Mouse (Mus musculus) gastrocnemius, postnatal 4 days (tissue): ENCODE results near the gene Plk3. TPM values are rescaled to one million over a fixed set of nuclear protein-coding genes. Genes with fewer than 3 reads are reported as not detected.

Experiments used
- DNase-seq, 2 experiments: peaks; one replicate each; pipeline ENCODE4 v3.0.0; 2021 to 2022; ENCODE audit warnings: low spot score in 2 of 2, mixed read lengths in 2 of 2
- total RNA-seq, 2 experiments: library from RNA; stranded (reverse); gene quantifications; 2 replicates each; pipeline ENCODE4 v1.2.3; 2021

The Plk3 gene
- total RNA-seq, 2 experiments from 2014 or later: 2.3 to 3.6 TPM

DNA sequence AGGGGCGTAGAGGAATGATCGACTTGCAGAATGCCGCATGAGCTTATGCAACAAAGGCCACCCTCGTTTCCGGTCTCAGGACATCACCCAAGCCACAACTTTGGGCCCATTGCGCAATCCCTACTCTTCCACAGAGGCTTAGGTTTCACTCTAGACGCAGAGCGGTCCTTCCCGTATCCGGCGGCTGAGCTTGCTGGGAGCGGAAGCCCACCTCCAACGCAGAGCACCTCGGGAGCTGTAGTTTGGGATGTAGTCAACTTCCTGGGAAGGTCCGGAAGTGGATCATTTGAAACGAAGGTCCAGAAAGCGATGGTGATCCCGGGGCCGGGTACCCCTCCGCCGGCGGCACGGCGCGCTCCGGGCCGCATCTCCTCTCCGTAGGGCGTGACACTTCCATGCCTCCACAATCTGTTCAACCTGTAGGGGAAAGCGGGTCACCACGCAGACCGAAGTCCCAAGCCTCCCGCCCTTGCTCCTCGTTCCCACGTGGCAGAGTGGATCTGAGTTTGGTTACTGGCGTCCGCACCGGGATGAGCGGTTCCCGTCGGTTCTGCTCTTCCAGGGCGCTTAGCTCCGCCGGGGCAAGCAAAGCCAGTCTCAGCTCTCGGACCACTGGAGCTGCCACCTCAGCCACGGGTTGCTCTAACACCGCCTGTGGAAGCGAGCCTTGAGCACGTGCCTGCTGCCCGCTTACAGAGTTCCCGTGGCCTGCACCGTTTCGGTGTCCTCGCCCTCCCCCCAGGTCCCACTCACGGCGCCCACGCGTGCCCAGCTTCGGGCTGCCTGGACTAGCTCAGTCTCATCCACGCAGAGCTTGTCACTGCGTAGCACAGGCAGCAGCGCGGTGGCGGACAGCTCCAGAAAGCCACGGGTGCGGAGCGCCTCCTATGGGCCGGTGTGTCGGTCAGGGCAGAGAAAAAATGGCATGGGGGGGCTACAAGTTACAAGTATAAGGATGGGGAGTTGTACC, 13.0 kb downstream of the Plk3 start:
- peak; percentile 81 to 91 for DNase-seq

DNA sequence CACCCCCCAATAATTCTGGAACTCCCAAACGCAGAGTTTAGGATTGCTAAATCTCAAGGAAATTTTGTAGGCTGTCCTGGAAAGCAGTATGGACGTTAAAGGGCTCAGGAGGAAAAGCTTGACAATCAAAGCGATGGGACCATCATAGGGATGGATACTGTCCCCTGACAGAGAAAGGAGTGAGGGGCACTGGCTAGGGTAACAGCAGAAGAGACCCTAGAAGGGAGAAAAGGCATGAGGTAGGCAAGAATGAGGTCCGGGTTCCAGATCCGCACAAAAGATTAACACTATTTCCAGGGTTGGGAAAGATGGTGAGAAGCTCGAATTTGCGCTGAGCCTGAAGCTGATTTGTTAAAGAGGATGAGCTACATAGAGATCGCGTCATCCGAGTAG, 13.7 kb downstream of the Plk3 start:
- DNase-seq: no peak

DNA sequence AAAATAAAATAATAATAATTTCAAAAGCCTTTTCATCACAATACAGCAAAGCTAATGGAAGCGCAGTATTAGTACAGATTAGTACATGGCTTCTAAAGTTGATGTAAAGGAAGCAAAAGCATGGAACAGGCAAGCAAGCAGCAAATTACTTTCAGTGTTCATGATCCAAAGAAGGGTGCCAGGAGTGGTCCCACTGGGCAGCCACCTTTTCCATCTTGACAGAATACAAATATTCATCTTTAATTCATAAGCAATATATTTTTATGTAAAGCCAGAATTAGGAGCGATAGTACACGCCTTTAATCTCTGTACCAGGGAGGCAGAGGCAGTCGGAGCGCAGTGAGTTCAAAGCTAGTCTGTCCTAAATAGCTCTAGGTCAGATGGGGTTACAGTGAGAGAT, 14.1 kb downstream of the Plk3 start:
- no peak for DNase-seq

DNA sequence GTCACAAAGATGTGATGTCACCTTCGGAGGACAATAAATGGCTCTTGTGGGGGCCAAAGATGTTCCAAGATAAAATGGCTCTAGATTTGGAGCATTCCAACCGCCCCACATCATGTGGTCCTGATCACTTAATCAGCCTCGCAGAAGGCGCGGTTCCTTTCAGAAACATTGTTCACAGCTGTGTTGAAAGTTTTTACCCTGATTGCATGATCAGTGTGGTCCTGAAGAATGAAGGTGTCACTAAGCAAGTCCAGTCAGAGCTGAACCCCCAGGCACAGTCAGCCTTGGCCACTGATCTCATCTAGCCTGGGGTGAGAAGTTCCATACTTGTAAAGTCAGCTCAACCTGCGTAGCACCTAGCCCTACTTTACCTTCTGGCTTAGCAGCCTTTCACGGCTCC, 15.8 kb downstream of the Plk3 start:
- DNase-seq: no peak

DNA sequence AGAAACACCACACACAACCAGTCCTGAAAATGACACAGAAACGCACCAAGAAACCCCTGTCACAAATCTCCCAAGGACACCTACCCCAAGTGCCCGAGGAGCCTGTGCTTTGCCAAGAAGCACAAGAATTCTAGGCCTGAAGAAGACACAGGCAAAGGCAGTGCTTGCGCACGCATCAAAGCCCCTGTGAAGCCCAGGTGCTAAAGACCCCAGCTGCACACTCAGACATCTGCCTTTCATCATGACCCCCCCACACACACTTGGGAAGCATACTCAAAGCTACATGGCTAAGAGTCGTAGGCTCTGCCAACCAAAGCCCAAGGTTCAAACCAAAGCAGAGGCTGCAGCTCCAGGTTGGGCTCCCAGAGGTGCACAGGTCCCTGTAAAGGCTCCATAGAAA, 18.2 kb downstream of the Plk3 start:
- no peak for DNase-seq

DNA sequence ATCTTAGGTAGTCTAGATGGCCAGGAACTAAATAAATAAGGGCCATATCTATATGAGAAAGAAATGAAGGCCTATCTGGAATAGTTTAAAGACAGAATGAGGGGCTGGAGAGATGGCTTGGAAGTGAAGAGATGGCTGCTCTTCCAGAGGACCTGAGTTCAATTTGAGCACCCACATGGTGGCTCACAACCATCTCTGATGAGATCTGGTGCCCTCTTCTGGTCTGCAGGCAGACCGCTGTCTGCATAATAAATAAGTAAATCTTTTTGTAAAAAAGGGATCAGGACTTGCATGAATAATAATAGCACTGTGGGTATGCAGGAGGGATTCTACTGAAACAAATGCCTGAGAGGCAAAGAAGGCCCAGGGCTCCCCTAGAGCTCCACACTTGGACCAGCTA, 20.5 kb downstream of the Plk3 start:
- DNase-seq: no peak

DNA sequence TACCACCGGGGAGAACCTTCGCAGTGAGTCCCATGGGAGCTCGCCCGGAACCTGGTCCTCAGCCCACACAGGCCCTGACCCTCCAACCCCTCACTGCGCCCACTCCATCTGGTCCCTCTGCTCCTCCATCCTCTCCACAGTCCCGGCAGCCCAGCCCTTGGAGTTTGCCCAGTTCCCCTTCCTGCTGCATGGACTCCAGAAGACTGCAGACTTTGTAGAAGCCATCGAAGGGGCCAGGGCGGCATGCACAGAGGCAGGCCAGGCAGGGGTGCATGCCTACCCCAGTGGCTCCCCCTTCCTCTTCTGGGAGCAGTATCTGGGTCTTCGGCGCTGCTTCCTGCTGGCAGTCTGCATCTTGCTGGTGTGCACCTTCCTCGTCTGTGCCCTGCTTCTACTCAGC, 22.8 kb downstream of the Plk3 start:
- no peak for DNase-seq

DNA sequence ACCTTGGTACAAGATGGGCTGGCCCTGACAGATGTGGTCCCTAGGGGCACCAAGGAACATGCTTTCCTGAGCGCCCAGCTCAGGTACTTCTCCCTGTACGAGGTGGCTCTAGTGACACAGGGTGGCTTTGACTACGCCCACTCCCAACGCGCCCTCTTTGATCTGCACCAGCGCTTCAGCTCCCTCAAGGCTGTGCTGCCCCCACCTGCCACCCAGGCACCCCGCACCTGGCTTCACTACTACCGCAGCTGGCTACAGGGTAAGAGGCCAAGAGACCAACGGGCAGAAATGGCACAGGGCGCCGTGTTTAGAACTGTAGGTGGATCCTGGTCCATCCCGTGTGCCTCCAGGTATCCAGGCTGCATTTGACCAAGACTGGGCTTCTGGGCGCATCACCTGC, 23.5 kb downstream of the Plk3 start:
- no peak for DNase-seq

DNA sequence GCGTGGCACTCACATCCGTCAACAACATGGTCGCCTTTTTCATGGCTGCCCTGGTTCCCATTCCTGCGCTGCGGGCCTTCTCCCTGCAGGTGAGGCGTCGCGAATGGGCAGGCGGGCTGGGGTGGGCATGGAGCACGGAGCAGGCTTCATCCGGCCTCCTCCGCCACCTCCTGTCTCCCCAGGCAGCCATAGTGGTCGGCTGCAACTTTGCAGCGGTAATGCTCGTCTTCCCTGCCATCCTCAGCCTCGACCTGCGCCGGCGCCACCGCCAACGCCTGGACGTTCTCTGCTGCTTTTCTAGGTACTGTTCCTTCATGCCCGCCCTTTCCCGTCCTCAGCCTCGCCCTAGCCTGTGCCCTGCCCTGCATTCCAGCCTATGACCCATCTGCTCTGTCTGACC, 24.4 kb downstream of the Plk3 start:
- DNase-seq: no peak

DNA sequence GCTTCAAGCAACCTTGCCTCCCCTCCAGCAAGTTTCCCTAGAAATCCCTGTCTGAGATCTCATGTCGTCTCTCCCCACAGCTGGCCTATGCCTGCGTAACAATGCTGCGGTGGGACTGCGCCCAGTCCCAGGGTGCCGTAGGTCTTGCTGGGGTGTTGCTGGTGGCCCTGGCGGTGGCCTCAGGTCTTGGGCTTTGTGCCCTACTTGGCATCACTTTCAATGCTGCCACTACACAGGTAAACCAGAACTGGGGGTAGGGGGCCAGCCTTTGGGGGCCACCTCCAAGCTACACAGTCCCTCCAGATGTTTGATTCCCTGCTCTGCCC, 25.3 kb downstream of the Plk3 start:
- no peak for DNase-seq

DNA sequence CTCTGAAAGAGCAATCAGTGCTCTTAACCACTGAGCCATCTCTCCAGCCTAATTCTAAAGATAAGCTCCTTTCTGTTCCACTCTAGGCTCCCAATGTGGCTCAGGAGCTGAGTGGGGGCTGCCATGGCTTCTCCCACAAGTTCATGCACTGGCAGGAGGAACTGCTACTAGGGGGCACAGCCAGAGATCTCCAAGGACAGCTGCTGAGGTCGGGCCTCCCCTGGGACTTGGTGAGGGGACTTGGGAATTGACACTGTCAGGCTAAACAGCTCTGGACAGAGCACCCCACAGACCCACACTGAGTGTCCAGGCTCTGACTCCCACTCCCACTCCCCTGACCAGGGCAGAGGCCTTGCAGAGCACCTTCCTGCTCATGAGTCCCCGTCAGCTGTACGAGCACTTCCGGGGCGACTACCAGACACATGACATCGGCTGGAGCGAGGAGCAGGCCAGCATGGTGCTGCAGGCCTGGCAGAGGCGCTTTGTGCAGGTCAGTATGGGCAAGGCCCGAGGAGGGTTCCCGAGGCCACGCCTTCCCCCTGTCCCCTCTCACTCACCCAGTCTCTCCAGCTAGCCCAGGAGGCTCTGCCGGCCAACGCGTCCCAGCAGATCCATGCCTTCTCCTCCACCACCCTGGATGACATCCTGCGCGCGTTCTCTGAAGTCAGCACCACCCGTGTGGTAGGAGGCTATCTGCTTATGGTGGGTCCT, 25.8 kb downstream of the Plk3 start:
- DNase-seq: no peak

DNA sequence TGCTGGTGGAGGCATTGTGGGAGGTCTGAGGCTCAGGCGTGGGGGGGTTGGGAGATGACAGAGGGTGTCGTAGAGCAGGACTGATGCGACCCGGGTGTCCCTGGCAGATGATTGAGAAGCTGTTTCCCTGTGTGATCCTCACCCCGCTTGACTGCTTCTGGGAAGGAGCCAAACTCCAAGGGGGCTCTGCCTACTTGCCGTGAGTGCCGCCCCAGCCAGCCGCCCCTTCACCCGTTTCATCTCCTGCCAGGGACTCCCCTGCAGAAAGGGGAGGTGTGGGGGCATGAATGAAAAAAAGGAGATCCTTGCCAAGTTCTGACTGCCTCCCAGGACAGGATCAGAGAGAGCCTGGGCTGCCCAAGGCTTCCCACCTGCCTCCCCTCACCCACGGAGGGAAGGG, 28.6 kb downstream of the Plk3 start:
- DNase-seq: no peak

DNA sequence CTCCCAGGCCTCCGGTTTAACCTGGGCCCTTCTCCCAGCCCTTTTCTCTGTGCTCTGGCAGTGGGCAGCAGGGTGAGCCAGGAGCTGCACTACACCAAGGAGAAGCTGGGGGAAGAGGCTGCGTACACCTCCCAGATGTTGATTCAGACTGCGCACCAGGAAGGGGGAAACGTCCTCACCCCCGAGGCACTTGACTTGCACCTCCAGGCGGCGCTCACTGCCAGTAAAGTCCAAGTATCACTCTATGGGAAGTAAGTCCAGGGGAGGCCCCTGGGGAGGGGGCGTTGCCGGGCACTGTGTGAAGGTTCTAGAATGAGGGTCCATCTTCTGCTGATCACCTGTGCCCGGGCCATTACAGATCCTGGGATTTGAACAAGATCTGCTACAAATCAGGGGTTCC, 29.1 kb downstream of the Plk3 start:
- no peak for DNase-seq

DNA sequence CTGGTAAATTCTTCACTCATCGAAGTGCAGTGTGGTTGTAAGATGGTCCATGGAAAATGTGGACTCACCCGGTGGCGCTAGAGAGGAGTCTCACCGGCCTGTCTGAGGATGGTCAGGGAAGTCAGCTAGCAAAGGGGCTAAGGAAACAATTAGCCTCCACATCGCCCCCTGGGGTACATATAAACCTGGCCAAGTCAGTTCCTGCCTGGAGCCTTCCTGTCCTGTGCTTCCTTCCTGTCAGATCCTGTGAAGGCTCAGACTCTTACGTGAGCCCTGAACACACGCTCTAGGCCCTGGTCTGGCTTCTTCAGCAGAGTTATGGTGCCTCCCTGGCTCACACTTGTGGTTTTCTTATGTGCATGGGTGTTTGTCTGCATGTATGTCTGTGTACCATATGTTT, 32.5 kb downstream of the Plk3 start:
- no peak for DNase-seq

DNA sequence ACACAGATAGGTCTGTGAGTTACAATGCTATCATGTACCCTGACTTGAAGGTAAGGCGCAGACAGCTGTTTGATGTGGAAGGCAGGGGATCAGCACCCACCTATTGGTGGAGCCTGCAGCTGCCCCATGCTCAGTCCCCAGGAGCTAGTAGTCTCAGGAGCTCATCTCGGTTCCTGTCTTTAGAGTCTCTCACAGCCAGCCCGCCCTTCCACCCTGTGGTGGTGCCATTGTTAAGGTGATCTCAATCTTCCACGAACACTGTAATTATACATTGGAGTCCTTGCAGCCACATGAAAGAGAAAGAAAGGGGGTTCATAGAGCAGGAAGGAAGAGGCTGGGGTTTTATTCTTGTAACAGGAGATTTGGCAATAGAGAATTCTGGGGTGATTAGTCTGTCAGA, 33.7 kb downstream of the Plk3 start:
- no peak for DNase-seq

DNA sequence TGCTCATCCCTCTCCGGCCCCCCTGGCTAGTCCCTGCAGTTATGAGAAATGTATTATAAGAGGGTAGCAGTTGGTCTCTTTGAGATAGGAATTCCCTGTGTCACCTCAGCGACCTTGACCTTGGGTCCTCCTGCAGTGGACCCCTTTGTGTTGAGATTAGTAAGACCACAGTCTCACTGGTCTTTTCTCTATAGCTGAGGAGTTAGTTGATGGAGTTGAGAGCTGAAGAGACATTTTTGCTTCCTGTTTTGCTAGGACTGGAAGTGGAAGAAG, 35.1 kb downstream of the Plk3 start:
- DNase-seq: no peak

DNA sequence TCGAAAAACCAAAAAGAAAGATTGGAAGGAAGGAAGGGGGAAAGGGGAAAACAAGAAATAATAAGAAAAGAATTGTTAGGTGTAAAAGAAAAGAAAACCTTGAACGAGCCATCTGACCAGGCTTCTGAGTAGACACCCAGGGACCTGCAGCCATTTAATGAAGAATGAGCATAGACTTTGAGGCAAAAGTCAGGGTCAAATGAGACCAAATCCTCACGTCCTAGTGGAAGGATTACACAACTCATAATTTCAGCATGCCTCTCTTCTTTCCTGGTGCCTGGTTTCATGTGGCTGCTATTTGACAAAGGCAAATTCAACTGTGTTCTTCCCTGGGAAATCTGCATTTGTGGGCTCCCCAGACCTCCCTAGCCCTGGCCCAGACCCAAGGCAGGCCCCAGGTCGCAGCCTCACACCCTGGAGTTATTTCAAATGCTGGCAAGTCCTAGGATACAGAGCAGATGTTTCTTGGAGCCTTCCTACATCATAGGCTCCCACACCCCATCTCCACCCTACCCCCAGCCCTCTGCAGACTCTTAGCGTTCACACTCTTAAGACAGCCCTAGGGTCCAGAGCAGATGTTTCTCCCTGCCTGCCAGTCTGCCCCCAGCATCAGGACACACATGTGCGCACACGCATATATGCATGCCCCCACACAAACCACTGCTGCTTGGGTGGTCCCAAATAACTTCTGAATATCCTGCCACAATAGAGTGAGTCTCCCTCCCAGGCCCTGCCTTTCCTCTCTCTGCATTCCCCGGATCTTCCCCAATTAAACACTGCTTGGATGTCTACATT, 35.6 kb downstream of the Plk3 start:
- peak in 1 of 2 experiments; percentile 53 for DNase-seq

DNA sequence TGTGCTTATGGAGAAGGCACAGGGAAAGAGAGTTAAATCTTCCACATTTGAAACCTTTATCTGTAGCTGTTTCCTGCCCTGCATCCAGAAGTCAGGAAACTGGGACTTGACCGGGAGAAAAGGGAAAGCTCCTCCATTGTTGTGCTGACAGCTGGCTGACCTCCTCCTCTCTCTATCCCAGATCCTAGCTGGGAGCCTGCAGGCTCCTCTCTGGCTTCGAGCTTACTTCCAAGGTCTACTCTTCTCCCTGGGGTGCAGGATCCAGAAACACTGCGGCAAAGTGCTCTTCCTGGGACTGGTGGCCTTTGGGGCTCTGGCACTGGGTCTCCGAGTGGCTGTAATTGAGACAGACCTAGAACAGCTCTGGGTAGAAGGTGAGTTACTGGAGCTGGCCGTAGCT, 37.1 kb downstream of the Plk3 start:
- DNase-seq: no peak

DNA sequence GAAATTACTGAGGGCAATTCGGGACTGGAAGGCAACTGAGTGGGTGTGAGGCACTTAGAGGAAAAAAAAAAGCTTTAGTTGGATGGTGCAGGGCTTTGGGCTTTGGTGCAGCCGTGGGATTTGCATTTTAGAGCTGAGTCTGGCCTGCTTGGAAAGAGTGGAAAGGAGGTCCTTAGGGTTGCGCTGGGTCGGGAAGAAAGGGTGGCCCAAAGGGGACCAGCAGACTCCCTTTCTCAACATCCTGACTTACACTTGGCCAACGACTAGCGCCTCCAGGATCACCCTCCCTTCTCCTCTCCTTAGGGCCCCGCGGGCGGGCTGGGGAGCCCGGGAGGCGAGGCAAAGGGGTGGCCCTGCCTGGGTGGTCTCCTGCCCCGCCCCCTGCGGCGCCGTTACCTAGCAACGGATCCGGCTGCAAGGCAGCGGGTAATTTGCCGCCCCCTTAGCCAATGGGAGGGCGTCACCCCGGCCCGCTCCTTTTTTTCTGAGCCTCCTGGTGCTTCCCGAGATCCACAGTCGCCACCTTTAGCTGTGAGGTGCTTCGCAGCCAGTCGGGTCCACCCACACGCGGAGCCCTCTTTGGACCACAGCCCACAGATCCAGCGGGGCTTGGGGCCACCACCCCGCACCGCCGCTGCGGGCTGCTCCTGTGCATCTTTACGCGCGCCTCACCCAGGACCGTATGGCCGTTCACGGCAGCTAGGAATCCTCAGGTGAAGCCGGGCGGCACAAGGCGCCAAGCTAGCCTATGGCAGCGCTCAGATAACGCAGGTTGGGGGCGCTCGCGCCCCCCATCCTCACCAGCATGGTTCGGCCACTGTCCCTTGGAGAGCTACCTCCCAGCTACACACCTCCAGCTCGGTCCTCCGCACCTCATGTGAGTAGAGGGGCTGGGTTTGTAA, 38.0 kb downstream of the Plk3 start, which contains the start of gene Ptch2:
TSS of gene Ptch2 (plus strand) at position 525 of the 902 bp plus-strand sequence.
- peak; percentile 76 to 86 for DNase-seq

DNA sequence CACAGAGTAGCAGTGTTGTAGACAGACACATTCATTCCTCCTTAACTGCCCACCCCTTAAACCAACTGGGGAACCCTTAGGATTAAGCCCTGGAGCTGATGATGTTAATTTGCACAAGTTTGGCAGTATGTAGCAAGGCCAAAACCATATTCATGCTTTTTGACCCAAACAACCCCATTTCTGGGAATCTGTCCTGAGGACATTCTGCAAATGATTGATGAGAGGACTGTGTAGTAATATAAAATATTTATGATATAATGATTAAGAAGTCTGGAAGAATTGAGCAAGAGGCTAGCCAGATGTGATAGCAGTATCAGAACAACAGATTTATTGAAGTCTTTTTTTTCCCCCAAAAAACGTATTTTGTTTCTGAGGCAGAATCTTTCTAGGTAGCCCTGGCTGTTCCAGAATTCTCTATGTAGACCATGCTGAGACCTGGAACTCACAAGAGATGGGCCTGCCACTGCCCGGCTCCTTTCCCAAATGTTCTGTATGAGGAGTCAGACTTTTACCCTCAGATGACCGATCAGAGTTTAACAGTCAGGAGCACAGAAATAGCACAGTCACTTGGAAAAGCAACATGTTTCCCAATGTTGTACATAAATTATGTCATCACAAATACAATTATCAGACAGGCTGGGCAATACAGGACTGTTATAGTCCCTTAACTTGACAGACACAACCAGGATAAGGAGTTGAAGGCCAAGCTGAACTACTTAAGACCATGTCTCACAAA, 39.0 kb downstream of the Plk3 start:
- no peak for DNase-seq
